In the genomic region with DNA sequence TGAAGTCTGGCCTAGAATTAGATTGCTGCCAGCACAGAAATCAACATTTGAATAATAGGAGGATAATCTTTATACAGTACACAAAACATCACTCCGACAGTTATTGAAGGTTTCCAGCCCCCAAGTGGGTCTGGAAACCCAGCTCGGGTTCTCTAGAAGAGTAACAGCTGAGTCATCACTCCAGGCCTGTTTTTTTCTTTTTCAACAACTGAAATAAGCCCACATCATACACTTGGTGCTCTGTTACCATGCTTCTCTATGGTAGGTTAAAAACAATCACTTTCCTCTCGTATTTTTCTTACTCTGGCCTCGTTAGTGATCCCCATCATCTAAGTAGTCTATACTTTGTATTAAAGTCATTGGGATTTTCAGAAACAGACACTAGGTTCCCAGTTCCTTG, we compare ENCODE assay signal across 2 mouse cellular contexts.
A peak's percentile ranks its signal among the peaks of the same experiment; 100 is the strongest.
TF ChIP-seq lines count a peak whose summit lies in the region.

No protein-coding gene starts in this region.

TF ChIP-seq in CH12.LX, 34 proteins besides CTCF, POLR2A, EP300 and RAD21:
- TF ChIP-seq HCFC1 (IDR thresholded peaks at IDR 0.05; ENCODE audit: low read depth, low read length), result no peak
- TF ChIP-seq ZC3H11A (IDR thresholded peaks at IDR 0.05; ENCODE audit: low read depth, low read length), result no peak
- peak; percentile 14; the same call in 1 of the 2 replicates for TF ChIP-seq MAFK (IDR thresholded peaks at IDR 0.05; ENCODE audit: insufficient replicate concordance, low read length)

TF ChIP-seq in MEL, 35 proteins besides CTCF, POLR2A, EP300 and RAD21:
- 0 out of 2 replicates have a peak, but pooled peaks have one; percentile 17 for TF ChIP-seq ZNF384 (IDR thresholded peaks at IDR 0.05; ENCODE audit: low read depth, low read length)
- no peak for TF ChIP-seq TAL1 (IDR thresholded peaks at IDR 0.05; ENCODE audit: low read length)
